ENCODE assay signal across 1 mouse cellular context in genomic region chr7:29194230-29194629, GRCm38 (mm10). TPM values are rescaled to one million over a fixed set of nuclear protein-coding genes. Genes with fewer than 3 reads are reported as not detected.
"Had no signal": no experiment of that assay in that cellular context is flagged by ENCODE, and none has a peak within 500 bp of the region (broad histone marks: within the 10 kb centered on the region; RNA-seq: fewer than 3 reads in every experiment).

No protein-coding gene starts in this region.

RNA-seq across cellular contexts. Expression of gene Ggn, which starts 24.2 kb away (rescaled TPM):
- polyA plus RNA-seq: inflammation-experienced regulatory T-cells, adult 6 months had no signal
